Mouse (Mus musculus) kidney, embryonic 15.5 days (tissue): ENCODE results near the gene Asb10. TPM values are rescaled to one million over a fixed set of nuclear protein-coding genes. Genes with fewer than 3 reads are reported as not detected.

Experiments used
- ATAC-seq: fragments of 200-750 bp; cut with Nextera tagmentation; replicated peaks from 2 replicates; pipeline ENCODE4 v1.8.0; 2017; ENCODE audit warnings: moderate TSS enrichment; ENCODE audit not compliant: low FRiP score
- H3K27ac ChIP-seq: fragments of 300-500 bp; sonication (generic); 2 replicates; pipeline ENCODE4 v1.5.1; 2015; ENCODE audit warnings: mild to moderate bottlenecking, inconsistent platforms
- H3K27me3 ChIP-seq: fragments of 300-500 bp; sonication (generic); 2 replicates; pipeline ENCODE4 v1.6.1; 2015; ENCODE audit warnings: inconsistent platforms
- H3K36me3 ChIP-seq: fragments of 300-500 bp; sonication (generic); 2 replicates; pipeline ENCODE4 v1.6.1; 2015; ENCODE audit warnings: inconsistent platforms
- H3K4me1 ChIP-seq: fragments of 300-500 bp; sonication (generic); 2 replicates; pipeline ENCODE4 v1.6.1; 2015; ENCODE audit warnings: inconsistent platforms
- H3K4me2 ChIP-seq: fragments of 300-500 bp; sonication (generic); 2 replicates; pipeline ENCODE4 v1.6.1; 2015; ENCODE audit warnings: moderate library complexity, mild to moderate bottlenecking, inconsistent platforms
- H3K4me3 ChIP-seq: fragments of 300-500 bp; sonication (generic); replicated peaks from 2 replicates; pipeline ENCODE4 v1.5.1; 2015; ENCODE audit warnings: mild to moderate bottlenecking, inconsistent platforms
- H3K9ac ChIP-seq: fragments of 300-500 bp; sonication (generic); 2 replicates; pipeline ENCODE4 v1.6.1; 2015; ENCODE audit warnings: mild to moderate bottlenecking, inconsistent platforms
- H3K9me3 ChIP-seq: fragments of 300-500 bp; sonication (generic); replicated peaks from 2 replicates; pipeline ENCODE4 v1.6.1; 2016; ENCODE audit warnings: inconsistent platforms
- WGBS: fragments of 180-500 bp; shearing (Covaris S2); methylation state at CpG from one replicate; pipeline ENCODE4 v1.1.7; 2015; ENCODE audit warnings: mixed read lengths; 5-methylcytosine and 5-hydroxymethylcytosine counted together
- polyA plus RNA-seq: library from polyadenylated mRNA; unstranded; fragments of >200 nt; fragmentation: Nextera tagmentation; extraction: Ambion mirVana; gene quantifications from 2 replicates; pipeline ENCODE4 v1.2.1, GENCODE M21; 2015

Gene Asb10
- polyA plus RNA-seq, 1 experiment from 2014 or later = 0.61 TPM

DNA sequence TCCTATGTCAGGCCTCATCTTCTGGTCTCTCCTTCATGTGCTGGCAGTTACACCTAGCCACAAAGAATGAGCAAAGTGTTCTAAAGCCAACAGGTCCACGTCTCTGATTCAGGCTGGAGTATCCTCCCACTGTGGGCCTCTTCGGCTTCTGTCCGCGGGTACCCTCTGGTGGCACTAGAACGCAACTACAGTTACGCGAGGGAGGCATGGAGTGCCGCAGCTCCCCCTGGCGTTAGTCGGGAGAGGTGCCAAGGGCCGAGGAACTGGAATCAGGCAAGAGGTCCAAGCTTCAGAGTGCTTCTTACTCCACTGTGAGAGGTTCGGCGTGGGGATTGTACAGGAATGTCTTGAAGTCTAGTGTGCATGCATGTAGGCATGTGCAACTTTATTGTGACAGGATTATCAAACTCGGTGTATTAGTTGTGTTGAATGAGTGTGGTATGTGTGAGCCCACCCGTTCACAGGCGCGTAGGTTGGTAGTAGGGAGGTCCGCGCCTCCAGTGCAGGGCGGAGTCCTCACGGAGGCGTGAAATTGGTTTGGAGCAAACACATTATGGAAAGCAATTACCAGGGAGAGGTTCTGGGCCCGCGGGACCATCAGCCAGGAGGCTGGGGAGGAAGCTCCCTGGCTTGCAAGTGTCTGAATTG lies 10.6 kb downstream of the Asb10 start:
- ATAC-seq = peak; percentile 64
- WGBS = 9% methylated on average over 24 of the region's 24 CpGs
- H3K27me3 ChIP-seq = peaks cover 92% of the 10 kb centered on the region
- peaks cover 17% of the 10 kb centered on the region for H3K4me1 ChIP-seq
- H3K4me3 ChIP-seq = no peak overlapping the region
- peak overlapping the region; percentile 37 for H3K4me2 ChIP-seq
- H3K36me3 ChIP-seq = no peaks in the 10 kb centered on the region
- no peak overlapping the region for H3K9ac ChIP-seq
- no peak overlapping the region for H3K27ac ChIP-seq
- H3K9me3 ChIP-seq = no peaks in the 10 kb centered on the region

DNA sequence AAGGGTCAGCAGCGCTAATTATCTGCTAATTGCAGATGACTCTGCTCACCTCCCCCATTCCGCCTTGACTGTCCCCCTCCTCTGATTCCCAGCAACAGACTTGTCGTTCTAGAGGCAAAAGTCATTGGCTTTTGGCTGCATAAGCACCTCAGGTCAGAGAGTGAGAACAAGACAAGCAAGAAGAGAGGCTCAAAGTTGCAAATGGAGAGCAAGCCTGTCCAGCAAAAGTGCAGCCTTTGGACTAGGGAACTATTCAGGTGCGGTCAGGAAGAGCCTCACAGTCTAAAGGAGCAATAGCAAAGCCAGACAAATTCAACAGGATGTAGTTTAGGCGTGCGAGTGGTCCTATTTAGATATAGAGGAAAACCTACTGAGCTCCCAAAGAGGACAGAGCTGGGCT lies 13.0 kb downstream of the Asb10 start:
- H3K9ac ChIP-seq = no peak overlapping the region
- peaks cover 19% of the 10 kb centered on the region for H3K4me1 ChIP-seq
- no peaks in the 10 kb centered on the region for H3K36me3 ChIP-seq
- no peak for ATAC-seq
- no peak overlapping the region for H3K27ac ChIP-seq
- peaks cover 97% of the 10 kb centered on the region for H3K27me3 ChIP-seq
- no peak overlapping the region for H3K4me2 ChIP-seq
- no peak overlapping the region for H3K4me3 ChIP-seq
- WGBS = 14% methylated on average over 6 of the region's 6 CpGs
- H3K9me3 ChIP-seq = no peaks in the 10 kb centered on the region

DNA sequence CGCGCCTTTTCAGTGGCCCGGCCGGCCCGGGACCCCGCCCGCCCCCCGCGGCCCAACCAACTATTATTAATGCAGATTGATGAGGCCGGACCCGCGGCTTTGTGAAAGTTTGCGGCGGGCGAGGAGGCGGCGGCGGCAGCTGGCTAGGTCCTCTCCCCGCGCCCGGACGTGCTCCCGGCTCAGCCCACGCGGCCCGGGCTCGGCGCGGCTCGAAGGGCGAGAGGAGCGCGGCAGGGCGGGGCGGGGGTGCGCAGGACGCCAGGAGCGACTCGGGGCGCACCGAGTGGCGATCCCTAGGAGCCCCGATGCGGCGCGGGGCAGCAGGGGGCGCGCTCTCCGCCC lies 13.9 kb downstream of the Asb10 start, which contains the start of gene Gbx1:
Gene Gbx1, minus strand, starts transcription at position 314 of the 342 bp plus-strand sequence.
- ATAC-seq = no peak
- Histone ChIP-seq H3K4me2 (peak within 1 kb of the TSS; percentile 85), H3K4me3 (peak within 1 kb of the TSS; percentile 45), H3K36me3 (no peaks in the 10 kb centered on the region), H3K9me3 (no peaks in the 10 kb centered on the region), H3K9ac (peak within 1 kb of the TSS; percentile 26; the same call in 1 of the 2 replicates), H3K4me1 (peaks cover 19% of the 10 kb centered on the region), H3K27ac (no peak within 1 kb of the TSS), H3K27me3 (peaks cover 97% of the 10 kb centered on the region)
- WGBS = under 1% methylated on average over 31 of the region's 49 CpGs

DNA sequence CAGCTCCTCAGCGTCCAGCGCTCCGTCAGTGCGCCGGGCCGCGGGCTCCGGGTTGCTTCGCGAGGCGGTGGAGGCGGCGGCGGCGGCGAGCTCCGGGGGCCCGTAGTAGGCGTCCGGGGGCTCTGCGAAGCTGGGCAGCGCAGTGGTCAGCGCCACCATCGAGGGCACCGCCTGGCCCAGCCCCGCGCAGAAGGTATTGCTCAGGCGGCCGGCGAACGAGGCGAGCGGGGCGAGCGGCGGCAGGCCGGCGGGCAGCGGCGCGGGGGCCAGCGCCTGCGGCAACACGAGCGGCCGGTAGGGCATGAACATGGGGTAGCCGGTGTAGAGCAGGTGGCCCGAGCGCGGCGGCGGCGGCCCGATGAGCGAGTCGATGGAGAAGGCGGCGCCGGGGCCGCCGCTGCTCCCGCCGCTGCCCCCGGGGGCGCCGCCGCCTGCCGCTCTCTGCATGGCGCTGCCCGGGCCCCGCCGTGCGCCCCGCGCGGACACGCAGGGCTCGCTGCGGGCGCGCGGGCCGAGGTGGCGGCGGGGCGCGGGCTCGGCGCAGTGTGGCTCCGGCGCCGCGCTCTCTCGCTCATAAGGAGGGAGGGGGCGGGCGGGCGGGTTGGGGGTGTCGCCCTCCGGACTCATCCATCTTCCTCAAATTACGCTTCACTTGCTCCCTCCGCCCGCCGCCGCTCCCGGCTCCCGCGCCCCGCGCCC lies 14.4 kb downstream of the Asb10 start:
- H3K4me1 ChIP-seq = peaks cover 19% of the 10 kb centered on the region
- WGBS = 1% methylated on average over 69 of the region's 109 CpGs
- ATAC-seq = no peak; the same call in 1 of the 2 replicates
- peak overlapping the region; percentile 45 for H3K4me3 ChIP-seq
- H3K9ac ChIP-seq = peak overlapping the region; percentile 26; the same call in 1 of the 2 replicates
- no peaks in the 10 kb centered on the region for H3K9me3 ChIP-seq
- H3K4me2 ChIP-seq = peak overlapping the region; percentile 85
- H3K27me3 ChIP-seq = peaks cover 97% of the 10 kb centered on the region
- no peaks in the 10 kb centered on the region for H3K36me3 ChIP-seq
- no peak overlapping the region for H3K27ac ChIP-seq

DNA sequence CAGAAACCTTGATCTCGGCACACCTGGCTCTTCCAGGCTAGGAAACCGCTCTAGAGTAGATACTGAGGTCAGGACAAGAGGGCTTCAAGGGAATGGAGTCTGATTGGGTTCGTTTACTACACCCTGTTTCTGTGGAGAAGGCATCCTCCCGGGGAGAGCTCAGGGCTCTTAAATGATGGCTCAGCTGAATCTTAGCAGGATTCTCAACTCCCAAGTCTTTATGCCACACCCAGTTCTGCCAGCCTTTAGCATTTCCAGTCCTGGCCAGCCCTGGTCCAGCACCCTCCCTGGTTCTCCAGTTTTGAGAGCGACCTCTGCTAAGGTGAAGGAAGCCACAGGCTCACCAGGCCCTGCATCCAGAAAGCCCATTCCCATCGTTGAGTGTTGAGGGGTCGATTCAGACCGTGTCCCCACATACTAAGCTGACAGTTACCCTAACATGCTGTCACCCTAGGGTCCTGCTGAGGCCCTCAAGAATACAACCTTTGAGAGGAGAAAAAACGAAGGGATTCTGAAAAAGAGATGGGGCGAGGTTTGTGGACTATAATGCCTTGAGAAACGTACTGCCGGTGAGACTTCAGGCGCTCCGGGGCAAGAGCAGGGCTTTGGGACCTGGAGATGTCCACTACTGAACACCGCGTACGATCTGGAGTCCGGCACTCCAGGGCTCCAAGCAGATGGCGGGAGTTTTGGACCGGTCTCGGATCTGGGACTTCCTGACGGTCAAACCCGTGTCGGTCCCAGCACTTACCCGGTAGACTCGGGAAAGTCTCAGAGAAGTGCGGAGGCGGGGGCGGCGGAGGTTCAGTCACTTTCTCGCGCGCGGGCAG lies 15.2 kb downstream of the Asb10 start:
- WGBS = 4% methylated on average over 34 of the region's 34 CpGs
- Histone ChIP-seq H3K4me1 (peaks cover 19% of the 10 kb centered on the region), H3K4me3 (peak overlapping the region; percentile 45), H3K9ac (no peak overlapping the region), H3K27me3 (peaks cover 92% of the 10 kb centered on the region), H3K4me2 (peak overlapping the region; percentile 85), H3K9me3 (no peaks in the 10 kb centered on the region), H3K36me3 (no peaks in the 10 kb centered on the region), H3K27ac (no peak overlapping the region)
- no peak for ATAC-seq

DNA sequence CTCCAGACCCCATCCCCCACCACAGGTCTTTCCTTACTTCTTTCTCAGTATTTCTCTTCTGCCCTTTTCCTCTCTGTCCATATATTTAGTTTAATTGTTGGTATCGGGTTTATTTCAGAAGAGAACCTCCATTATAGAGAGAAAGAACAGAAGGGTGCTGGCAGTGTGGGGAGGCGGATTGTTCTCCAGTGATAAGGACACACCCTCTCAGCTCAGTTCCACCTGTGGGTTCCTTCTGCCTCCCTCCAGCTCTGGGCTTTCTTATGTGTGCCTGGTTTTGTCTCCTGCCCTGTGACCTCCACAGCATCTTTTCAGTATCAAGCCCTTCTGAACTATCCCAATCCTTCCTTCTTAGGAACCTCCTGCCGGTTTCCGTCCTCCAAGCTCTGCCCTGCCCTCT lies 16.3 kb downstream of the Asb10 start:
- Histone ChIP-seq H3K4me3 (no peak overlapping the region), H3K9me3 (no peaks in the 10 kb centered on the region), H3K27me3 (peaks cover 94% of the 10 kb centered on the region), H3K36me3 (no peaks in the 10 kb centered on the region), H3K27ac (no peak overlapping the region), H3K4me1 (peaks cover 17% of the 10 kb centered on the region), H3K4me2 (no peak overlapping the region), H3K9ac (no peak overlapping the region)
- ATAC-seq = no peak
- 13% methylated on average over 4 of the region's 4 CpGs for WGBS

DNA sequence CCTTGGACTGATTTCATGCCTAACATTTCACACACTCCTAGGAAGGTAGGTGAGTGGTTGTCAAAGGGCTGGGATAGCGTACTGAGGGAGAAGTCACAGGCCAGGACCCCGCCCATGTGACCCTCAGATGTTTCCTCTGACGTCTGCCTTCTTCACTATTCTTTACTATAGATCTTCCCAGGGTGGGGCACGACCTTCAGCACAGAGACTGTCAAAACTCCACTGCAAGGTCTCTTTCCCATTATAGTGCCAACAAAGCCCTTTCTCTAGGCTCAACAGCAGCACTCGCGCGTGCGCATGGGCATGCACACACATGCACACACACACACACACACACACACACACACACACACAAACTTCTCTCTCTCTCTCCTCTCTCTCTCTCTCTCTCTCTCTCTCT lies 17.0 kb downstream of the Asb10 start:
- Histone ChIP-seq H3K4me3 (no peak overlapping the region), H3K4me2 (no peak overlapping the region), H3K9me3 (no peaks in the 10 kb centered on the region), H3K9ac (no peak overlapping the region), H3K4me1 (peaks cover 17% of the 10 kb centered on the region), H3K27me3 (peaks cover 93% of the 10 kb centered on the region), H3K27ac (no peak overlapping the region), H3K36me3 (no peaks in the 10 kb centered on the region)
- 57% methylated on average over 8 of the region's 8 CpGs for WGBS
- no peak for ATAC-seq

DNA sequence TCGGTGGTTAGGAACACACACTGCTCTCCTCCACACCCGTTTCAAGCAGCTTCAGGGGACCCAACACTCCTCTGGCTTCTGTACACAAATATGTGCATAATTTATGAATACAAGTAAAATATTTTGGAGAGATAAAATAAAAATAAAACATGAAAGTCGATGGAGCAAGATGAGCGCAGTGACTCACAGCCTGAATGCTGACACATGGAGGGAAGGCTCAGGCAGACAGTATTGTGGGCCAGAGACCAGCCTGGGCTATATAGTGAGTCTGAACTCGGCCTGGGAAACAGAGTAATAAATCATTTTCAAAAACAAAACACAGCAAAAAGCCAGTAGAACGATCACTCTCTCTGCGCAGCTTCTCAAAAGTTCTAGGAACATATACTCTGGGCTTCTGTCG lies 19.4 kb downstream of the Asb10 start:
- Histone ChIP-seq H3K36me3 (no peaks in the 10 kb centered on the region), H3K27ac (no peak overlapping the region), H3K27me3 (peaks cover 88% of the 10 kb centered on the region), H3K9ac (no peak overlapping the region), H3K4me1 (peaks cover 8% of the 10 kb centered on the region), H3K4me3 (no peak overlapping the region), H3K9me3 (no peaks in the 10 kb centered on the region), H3K4me2 (no peak overlapping the region)
- no peak for ATAC-seq
- 51% methylated on average over 8 of the region's 8 CpGs for WGBS

DNA sequence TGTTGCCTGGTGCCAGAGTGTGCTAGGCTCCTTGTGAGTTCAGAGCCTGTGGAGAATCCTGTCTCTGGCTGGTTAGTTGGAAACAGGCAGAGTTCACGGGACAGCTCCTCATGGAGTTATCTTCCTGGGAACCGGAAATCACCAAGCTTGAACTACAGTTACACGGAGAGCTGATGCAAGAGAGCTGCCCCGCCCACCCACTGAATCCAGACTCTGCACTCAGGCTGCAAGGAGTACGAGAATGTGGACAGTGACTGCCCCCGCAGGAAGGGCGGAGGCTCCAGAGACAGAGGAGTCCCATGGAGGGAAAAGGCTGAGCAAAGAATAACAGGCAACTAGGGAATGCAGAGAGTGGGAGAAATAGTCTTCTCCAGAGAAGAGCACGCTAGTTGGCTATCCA lies 28.5 kb downstream of the Asb10 start:
- ATAC-seq = peak; percentile 67; the same call in 1 of the 2 replicates
- H3K4me2 ChIP-seq = no peak overlapping the region
- H3K4me3 ChIP-seq = no peak overlapping the region
- peaks cover 10% of the 10 kb centered on the region; the same call in 1 of the 2 replicates for H3K4me1 ChIP-seq
- H3K9me3 ChIP-seq = 0 out of 2 replicates have a peak, but pooled peaks cover 2% of the 10 kb centered on the region
- no peaks in the 10 kb centered on the region for H3K36me3 ChIP-seq
- H3K27me3 ChIP-seq = peaks cover 28% of the 10 kb centered on the region
- no peak overlapping the region for H3K9ac ChIP-seq
- 35% methylated on average over 8 of the region's 8 CpGs for WGBS
- H3K27ac ChIP-seq = 0 out of 2 replicates have a peak overlapping the region, but pooled peaks have one; percentile 48

DNA sequence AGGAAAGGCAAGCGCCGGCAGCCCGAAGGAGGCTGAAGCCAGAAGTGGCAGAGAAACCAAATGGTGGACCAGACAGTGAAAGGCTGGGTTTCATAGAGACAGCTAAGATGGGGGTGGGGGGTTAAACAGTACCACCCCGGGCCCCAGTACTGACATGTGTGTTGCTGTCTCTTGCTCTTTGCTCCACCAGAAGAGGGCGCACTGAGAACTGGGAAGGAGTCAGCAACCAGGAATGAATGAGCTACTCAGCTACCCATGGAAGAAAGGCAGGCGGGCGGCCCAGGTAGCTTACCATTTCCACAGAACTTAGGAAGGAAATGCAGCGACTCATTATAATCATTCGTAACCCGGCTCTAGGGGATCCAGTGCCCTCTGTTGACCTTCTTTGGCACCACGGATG lies 30.1 kb downstream of the Asb10 start:
- H3K4me3 ChIP-seq = no peak overlapping the region
- H3K9ac ChIP-seq = no peak overlapping the region
- WGBS = 49% methylated on average over 11 of the region's 11 CpGs
- peaks cover 18% of the 10 kb centered on the region for H3K27me3 ChIP-seq
- H3K9me3 ChIP-seq = 0 out of 2 replicates have a peak, but pooled peaks cover 2% of the 10 kb centered on the region
- no peak overlapping the region for H3K27ac ChIP-seq
- no peaks in the 10 kb centered on the region for H3K36me3 ChIP-seq
- no peak overlapping the region for H3K4me2 ChIP-seq
- peaks cover 10% of the 10 kb centered on the region; the same call in 1 of the 2 replicates for H3K4me1 ChIP-seq
- no peak for ATAC-seq

DNA sequence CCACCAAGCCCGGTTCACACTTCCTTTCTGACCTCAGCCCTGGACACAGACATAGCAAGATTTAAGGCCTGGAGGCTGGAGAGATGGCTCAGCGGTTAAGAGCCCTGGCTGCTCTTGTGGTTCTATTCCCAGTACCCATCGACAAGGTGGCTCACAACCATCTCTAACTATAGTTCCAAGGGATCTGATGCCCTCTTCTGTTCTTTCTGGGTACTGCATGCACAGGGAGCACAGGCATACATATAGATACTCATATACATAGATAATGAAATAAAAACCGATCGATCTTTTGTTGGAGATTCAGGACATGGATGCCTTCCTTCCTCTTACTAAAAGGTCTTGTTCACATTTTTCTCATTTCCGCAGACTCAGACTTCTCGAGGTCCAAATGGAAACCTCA lies 32.4 kb downstream of the Asb10 start:
- H3K36me3 ChIP-seq = no peaks in the 10 kb centered on the region
- 92% methylated on average over 7 of the region's 7 CpGs for WGBS
- H3K27me3 ChIP-seq = peaks cover 35% of the 10 kb centered on the region
- no peak overlapping the region for H3K9ac ChIP-seq
- no peak overlapping the region for H3K27ac ChIP-seq
- no peak for ATAC-seq
- peaks cover 19% of the 10 kb centered on the region for H3K4me1 ChIP-seq
- no peak overlapping the region for H3K4me2 ChIP-seq
- no peak overlapping the region for H3K4me3 ChIP-seq
- 0 out of 2 replicates have a peak, but pooled peaks cover 2% of the 10 kb centered on the region for H3K9me3 ChIP-seq

DNA sequence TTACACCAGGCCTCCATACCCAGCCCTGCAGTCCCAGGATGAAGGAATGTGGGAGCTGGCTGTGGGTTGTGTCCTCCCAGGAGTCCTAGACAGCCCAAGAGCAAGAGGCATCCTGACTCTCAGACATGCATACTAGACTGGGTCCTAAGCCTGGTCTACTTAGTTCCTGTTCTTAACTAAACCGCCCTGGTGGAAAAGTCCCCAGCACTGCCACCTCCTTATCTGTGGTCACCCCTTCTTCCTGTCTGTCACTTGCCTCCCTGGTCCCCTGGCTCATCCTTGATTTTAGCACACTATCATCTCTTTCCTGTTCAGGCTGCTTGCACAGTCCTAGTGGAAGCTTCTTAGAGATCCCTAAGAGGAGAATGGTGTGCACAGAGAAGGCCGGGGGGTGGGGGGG lies 35.3 kb downstream of the Asb10 start:
- Histone ChIP-seq H3K4me1 (peaks cover 9% of the 10 kb centered on the region), H3K27ac (no peak overlapping the region), H3K27me3 (peaks cover 28% of the 10 kb centered on the region), H3K4me3 (no peak overlapping the region), H3K36me3 (peaks cover 17% of the 10 kb centered on the region), H3K9ac (no peak overlapping the region), H3K4me2 (no peak overlapping the region), H3K9me3 (0 out of 2 replicates have a peak, but pooled peaks cover 2% of the 10 kb centered on the region)
- ATAC-seq = no peak
- WGBS = 37% methylated on average over 2 of the region's 2 CpGs
